Mouse (Mus musculus): ENCODE results near the gene Pcsk5.

The Pcsk5 gene

GRCm38 (mm10) chr19:17572315-17572714 lies 265.1 kb downstream of the Pcsk5 start:
- no peak for DNase-seq (ENCODE audit: low spot score in 2 of 2)

- no peak for DNase-seq (ENCODE audit: low spot score in 2 of 2)
Observed at GRCm38 (mm10) chr19:17570936-17571335, 266.5 kb downstream of the Pcsk5 start.

- no peak for DNase-seq (ENCODE audit: low spot score in 2 of 2)
Observed at GRCm38 (mm10) chr19:17567264-17567663, 270.2 kb downstream of the Pcsk5 start.

- no peak for DNase-seq (ENCODE audit: low spot score in 2 of 2)
Observed at GRCm38 (mm10) chr19:17566097-17566496, 271.3 kb downstream of the Pcsk5 start.

- DNase-seq (ENCODE audit: low spot score in 2 of 2) = no peak
Observed at GRCm38 (mm10) chr19:17558764-17559163, 278.7 kb downstream of the Pcsk5 start.

- no peak for DNase-seq (ENCODE audit: low spot score in 2 of 2)
Observed at GRCm38 (mm10) chr19:17555159-17555558, 282.3 kb downstream of the Pcsk5 start.

GRCm38 (mm10) chr19:17554571-17554970 lies 282.9 kb downstream of the Pcsk5 start:
- DNase-seq (ENCODE audit: low spot score in 2 of 2) = no peak

GRCm38 (mm10) chr19:17553396-17554100 lies 283.9 kb downstream of the Pcsk5 start:
- DNase-seq (ENCODE audit: low spot score in 2 of 2) = no peak

GRCm38 (mm10) chr19:17528746-17529532 lies 308.5 kb downstream of the Pcsk5 start:
- no peak for DNase-seq (ENCODE audit: low spot score in 2 of 2)

- DNase-seq (ENCODE audit: low spot score in 2 of 2) = no peak
Observed at GRCm38 (mm10) chr19:17525558-17525957, 311.9 kb downstream of the Pcsk5 start.

- DNase-seq (ENCODE audit: low spot score in 2 of 2) = no peak
Observed at GRCm38 (mm10) chr19:17514456-17514855, 323.0 kb downstream of the Pcsk5 start.

GRCm38 (mm10) chr19:17511283-17511682 lies 326.1 kb downstream of the Pcsk5 start:
- no peak for DNase-seq (ENCODE audit: low spot score in 2 of 2)

- DNase-seq (ENCODE audit: low spot score in 2 of 2) = no peak
Observed at GRCm38 (mm10) chr19:17504212-17504611, 333.2 kb downstream of the Pcsk5 start.

GRCm38 (mm10) chr19:17498586-17499235 lies 338.7 kb downstream of the Pcsk5 start:
- no peak for DNase-seq (ENCODE audit: low spot score in 2 of 2)

GRCm38 (mm10) chr19:17496131-17496530 lies 341.3 kb downstream of the Pcsk5 start:
- DNase-seq (ENCODE audit: low spot score in 2 of 2) = no peak

GRCm38 (mm10) chr19:17491822-17492544 lies 345.4 kb downstream of the Pcsk5 start:
- DNase-seq (ENCODE audit: low spot score in 2 of 2) = no peak

GRCm38 (mm10) chr19:17491322-17491721 lies 346.1 kb downstream of the Pcsk5 start:
- no peak for DNase-seq (ENCODE audit: low spot score in 2 of 2)

GRCm38 (mm10) chr19:17489866-17490141 lies 347.6 kb downstream of the Pcsk5 start:
- no peak for DNase-seq (ENCODE audit: low spot score in 2 of 2)

- no peak for DNase-seq (ENCODE audit: low spot score in 2 of 2)
Observed at GRCm38 (mm10) chr19:17489041-17489865, 348.2 kb downstream of the Pcsk5 start.

- no peak for DNase-seq (ENCODE audit: low spot score in 2 of 2)
Observed at GRCm38 (mm10) chr19:17482126-17482790, 355.2 kb downstream of the Pcsk5 start.

- DNase-seq (ENCODE audit: low spot score in 2 of 2) = no peak
Observed at GRCm38 (mm10) chr19:17479471-17479870, 358.0 kb downstream of the Pcsk5 start.

Measured in spleen, postnatal 14 days (tissue).